ENCODE assay signal across 15 mouse cellular contexts in the genomic region with DNA sequence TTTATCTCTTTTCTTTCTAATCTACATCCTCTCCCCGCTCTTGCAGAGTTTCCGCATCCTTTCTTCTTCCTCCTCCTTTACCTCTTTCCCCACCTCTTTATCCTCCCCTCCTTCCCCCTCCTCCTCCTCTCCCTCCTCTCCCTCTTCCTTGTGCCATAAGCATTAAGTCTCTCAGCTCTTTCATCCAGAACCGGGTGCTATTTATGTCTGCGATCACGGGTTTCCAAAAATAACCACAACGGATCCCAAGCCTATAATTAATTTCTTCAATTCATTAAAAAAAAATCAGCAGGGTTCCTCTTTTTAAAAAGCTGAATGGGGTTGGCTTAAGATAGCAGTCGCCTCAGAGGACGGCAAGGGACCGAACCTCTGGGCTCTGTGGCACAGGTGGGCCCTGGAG.
"Had no signal": no experiment of that assay in that cellular context is flagged by ENCODE, and none has a peak within 500 bp of the region (broad histone marks: within the 10 kb centered on the region; RNA-seq: fewer than 3 reads in every experiment).

No protein-coding gene starts in this region.

- H3K9ac ChIP-seq: liver, embryonic 13.5 days; neural tube, embryonic 13.5 days; stomach, embryonic 15.5 days had no signal

- H3K4me1 ChIP-seq: liver, embryonic 13.5 days; stomach, embryonic 15.5 days had no signal

- DNase-seq: kidney, adult 2 months; kidney, postnatal 25 days; liver, embryonic 13.5 days; lung, adult 2 months; lung, postnatal 14 days; lung, postnatal 4 days; midbrain, embryonic 14.5 days; retina, postnatal 1 day; spleen, adult 18-20 months; thymus, postnatal 25 days had no signal

- H3K4me3 ChIP-seq: liver, embryonic 13.5 days; myocyte; neural tube, embryonic 13.5 days; stomach, embryonic 15.5 days had no signal

- H3K9me3 ChIP-seq: neural tube, embryonic 13.5 days; stomach, embryonic 15.5 days had no signal

- H3K4me2 ChIP-seq: liver, embryonic 13.5 days; midbrain, embryonic 11.5 days; neural tube, embryonic 13.5 days; stomach, embryonic 15.5 days had no signal

- H3K36me3 ChIP-seq: liver, embryonic 13.5 days; stomach, embryonic 15.5 days had no signal

- H3K27ac ChIP-seq: kidney, postnatal 0 days; liver, embryonic 13.5 days; neural tube, embryonic 13.5 days; stomach, embryonic 15.5 days had no signal

- H3K27me3 ChIP-seq: liver, embryonic 13.5 days; neural tube, embryonic 13.5 days; stomach, embryonic 15.5 days had no signal
